In the genomic region with DNA sequence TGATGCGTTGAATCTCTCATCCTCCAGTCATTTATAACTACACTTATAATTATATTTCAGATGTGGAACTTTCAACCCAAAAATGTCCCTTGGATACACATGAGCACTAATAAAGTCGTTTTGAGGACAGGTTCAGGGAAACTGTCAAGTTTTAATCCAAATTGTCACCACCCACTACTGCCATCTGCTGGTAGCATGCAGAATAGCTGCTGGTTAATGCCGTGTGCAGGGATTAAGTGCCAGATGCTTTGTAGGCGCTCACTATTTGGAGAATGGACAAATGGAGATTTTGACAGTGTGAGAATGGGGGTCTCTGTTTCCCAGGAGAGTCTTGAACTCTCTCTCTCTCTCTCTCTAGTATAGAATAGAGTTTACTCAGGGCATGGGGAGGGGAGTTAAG, we compare ENCODE assay signal across 1 mouse cellular context.
TF ChIP-seq lines count a peak whose summit lies in the region.

No protein-coding gene starts in this region.

TF ChIP-seq in MEL, 35 proteins besides CTCF, POLR2A, EP300 and RAD21 (continued from another document):
- TF ChIP-seq HCFC1 (IDR thresholded peaks at IDR 0.05; ENCODE audit: low read depth, low read length) (no peak), ZC3H11A (IDR thresholded peaks at IDR 0.05; ENCODE audit: low read depth, low read length) (peak; percentile 68)
